7 mouse cellular contexts compared by ENCODE assay signal in genomic region chr9:48910885-48911537, GRCm38 (mm10). TPM values are rescaled to one million over a fixed set of nuclear protein-coding genes. Genes with fewer than 3 reads are reported as not detected.
DNase-seq lines count a peak whose midpoint lies in the region; ATAC-seq and TF ChIP-seq lines count a peak whose summit lies in the region.

Htr3a (minus strand) TSS chr9:48911099.

- H3K9ac ChIP-seq in kidney, postnatal 0 days (ENCODE audit: low read depth, low read length) = no peak within 1 kb of the TSS
- no peak within 1 kb of the TSS for H3K9ac ChIP-seq in limb, embryonic 14.5 days (ENCODE audit: low read depth, low read length, severe bottlenecking)

- DNase-seq in adrenal gland, postnatal 36 days = peak; percentile 59 to 71
- peak; percentile 69 for DNase-seq in embryonic facial prominence, embryonic 10.5 days (ENCODE audit: low spot score)
- DNase-seq in heart, embryonic 10.5 days (ENCODE audit: low spot score) = no peak
- DNase-seq in kidney, postnatal 0 days (ENCODE audit: low spot score) = peak; percentile 79
- DNase-seq in limb, embryonic 14.5 days (ENCODE audit: low spot score) = peak; percentile 80
- peak; percentile 29 for DNase-seq in ovary, postnatal 36 days (ENCODE audit: low spot score)
- no peak for DNase-seq in natural killer cell, adult 2 months (ENCODE audit: low spot score in 2 of 2)

- H3K27me3 ChIP-seq in embryonic facial prominence, embryonic 10.5 days (replicated peaks; ENCODE audit: low read depth, poor library complexity, severe bottlenecking) = peaks cover 16% of the 10 kb centered on the region
- H3K27me3 ChIP-seq in heart, embryonic 10.5 days (ENCODE audit: insufficient read depth, poor library complexity, severe bottlenecking) = peaks cover 12% of the 10 kb centered on the region
- no peaks in the 10 kb centered on the region for H3K27me3 ChIP-seq in kidney, postnatal 0 days (ENCODE audit: insufficient read depth, low read length)
- H3K27me3 ChIP-seq in limb, embryonic 14.5 days (ENCODE audit: control insufficient read depth, insufficient read depth, low read length) = no peaks in the 10 kb centered on the region

- H3K4me3 ChIP-seq in embryonic facial prominence, embryonic 10.5 days = peak within 1 kb of the TSS; percentile 41
- peak within 1 kb of the TSS; percentile 10; the same call in 1 of the 2 replicates for H3K4me3 ChIP-seq in heart, embryonic 10.5 days
- no peak within 1 kb of the TSS for H3K4me3 ChIP-seq in kidney, postnatal 0 days (replicated peaks; ENCODE audit: low read depth, low read length)
- H3K4me3 ChIP-seq in limb, embryonic 14.5 days (replicated peaks; ENCODE audit: low read length) = no peak within 1 kb of the TSS

- no peaks in the 10 kb centered on the region for H3K36me3 ChIP-seq in embryonic facial prominence, embryonic 10.5 days (replicated peaks)
- H3K36me3 ChIP-seq in heart, embryonic 10.5 days = no peaks in the 10 kb centered on the region
- H3K36me3 ChIP-seq in kidney, postnatal 0 days (ENCODE audit: insufficient read depth, low read length) = no peaks in the 10 kb centered on the region
- H3K36me3 ChIP-seq in limb, embryonic 14.5 days (ENCODE audit: control insufficient read depth, insufficient read depth, low read length) = no peaks in the 10 kb centered on the region

- no peaks in the 10 kb centered on the region for H3K9me3 ChIP-seq in embryonic facial prominence, embryonic 10.5 days
- no peaks in the 10 kb centered on the region for H3K9me3 ChIP-seq in heart, embryonic 10.5 days
- H3K9me3 ChIP-seq in kidney, postnatal 0 days (replicated peaks; ENCODE audit: low read length) = no peaks in the 10 kb centered on the region
- H3K9me3 ChIP-seq in limb, embryonic 14.5 days (ENCODE audit: control insufficient read depth, low read length) = no peaks in the 10 kb centered on the region

- peaks cover 16% of the 10 kb centered on the region for H3K4me1 ChIP-seq in embryonic facial prominence, embryonic 10.5 days
- H3K4me1 ChIP-seq in heart, embryonic 10.5 days = peaks cover 10% of the 10 kb centered on the region
- 0 out of 2 replicates have a peak, but pooled peaks cover 3% of the 10 kb centered on the region for H3K4me1 ChIP-seq in kidney, postnatal 0 days (replicated peaks; ENCODE audit: insufficient read depth, low read length)
- H3K4me1 ChIP-seq in limb, embryonic 14.5 days (ENCODE audit: control insufficient read depth, insufficient read depth, low read length) = no peaks in the 10 kb centered on the region; the same call in 1 of the 2 replicates

- WGBS in embryonic facial prominence, embryonic 10.5 days = 3% methylated on average over 9 of the region's 9 CpGs
- WGBS in heart, embryonic 10.5 days = 5% methylated on average over 9 of the region's 9 CpGs
- 1% methylated on average over 9 of the region's 9 CpGs for WGBS in kidney, postnatal 0 days
- 3% methylated on average over 9 of the region's 9 CpGs for WGBS in limb, embryonic 14.5 days

- no peak for TF ChIP-seq POLR2A in limb, embryonic 14.5 days (IDR thresholded peaks at IDR 0.05; ENCODE audit: borderline replicate concordance, extremely low read depth, insufficient read depth, insufficient read length)

- ATAC-seq in kidney, postnatal 0 days (replicated peaks; ENCODE audit: low FRiP score, low read depth) = peak; percentile 40; the same call in 1 of the 2 replicates
- peak; percentile 78 for ATAC-seq in limb, embryonic 14.5 days (ENCODE audit: low FRiP score, low read depth)

- H3K4me2 ChIP-seq in kidney, postnatal 0 days (ENCODE audit: low read length) = peak within 1 kb of the TSS; percentile 13; the same call in 1 of the 2 replicates
- peak within 1 kb of the TSS; percentile 5 for H3K4me2 ChIP-seq in limb, embryonic 14.5 days (replicated peaks; ENCODE audit: low read depth, low read length, severe bottlenecking)

- peak within 1 kb of the TSS; percentile 45 for H3K27ac ChIP-seq in embryonic facial prominence, embryonic 10.5 days (replicated peaks)
- no peak within 1 kb of the TSS for H3K27ac ChIP-seq in heart, embryonic 10.5 days
- no peak within 1 kb of the TSS for H3K27ac ChIP-seq in kidney, postnatal 0 days
- no peak within 1 kb of the TSS for H3K27ac ChIP-seq in limb, embryonic 14.5 days (replicated peaks; ENCODE audit: low read depth, low read length)

- TF ChIP-seq CTCF in kidney, postnatal 0 days (IDR thresholded peaks at IDR 0.05; ENCODE audit: low read depth) = no peak

RNA-seq across cellular contexts. Expression of gene Htr3a, which starts in this region (rescaled TPM):
- 1 to 10 TPM; 4.6 to 5.5 TPM for total RNA-seq in adrenal gland, postnatal 36 days (2021)
- polyA plus RNA-seq in embryonic facial prominence, embryonic 10.5 days (2016; fragmentation: Nextera tagmentation; extraction: Ambion mirVana) = 1.0 and 4.7 TPM in 2 replicates
- polyA plus RNA-seq in heart, embryonic 10.5 days (2016; fragmentation: Nextera tagmentation; extraction: Ambion mirVana) = 0.07 and 0.48 TPM in 2 replicates
- 0.28 and 0.46 TPM in 2 replicates for polyA plus RNA-seq in kidney, postnatal 0 days (2015; fragmentation: Nextera tagmentation; extraction: Ambion mirVana)
- 2.2 and 2.7 TPM in 2 replicates for polyA plus RNA-seq in limb, embryonic 14.5 days (2012; rRNA removed)
- 1.1 and 1.7 TPM in 2 replicates for polyA plus RNA-seq in limb, embryonic 14.5 days (2014; fragmentation: Nextera tagmentation; extraction: Ambion mirVana)

Comparison
In these comparisons a context has a peak if more than half of its experiments do, and no peak if none do; other contexts are left out.
1. Peak in DNase-seq, ATAC-seq and H3K4me2 ChIP-seq in kidney, postnatal 0 days; RNA of the gene not detected or under 1 TPM.
2. DNase-seq: peak in adrenal gland, postnatal 36 days (2 of 2), embryonic facial prominence, embryonic 10.5 days (single experiment), limb, embryonic 14.5 days (single experiment) and ovary, postnatal 36 days (single experiment); none in heart, embryonic 10.5 days (single experiment) and natural killer cell, adult 2 months (0 of 2).
3. H3K4me3 ChIP-seq: peak in embryonic facial prominence, embryonic 10.5 days (single experiment) and heart, embryonic 10.5 days (single experiment); none in kidney, postnatal 0 days (single experiment) and limb, embryonic 14.5 days (single experiment).